Mouse (Mus musculus): ENCODE measurements around the gene Zc3h12c.

Zc3h12c gene

DNA sequence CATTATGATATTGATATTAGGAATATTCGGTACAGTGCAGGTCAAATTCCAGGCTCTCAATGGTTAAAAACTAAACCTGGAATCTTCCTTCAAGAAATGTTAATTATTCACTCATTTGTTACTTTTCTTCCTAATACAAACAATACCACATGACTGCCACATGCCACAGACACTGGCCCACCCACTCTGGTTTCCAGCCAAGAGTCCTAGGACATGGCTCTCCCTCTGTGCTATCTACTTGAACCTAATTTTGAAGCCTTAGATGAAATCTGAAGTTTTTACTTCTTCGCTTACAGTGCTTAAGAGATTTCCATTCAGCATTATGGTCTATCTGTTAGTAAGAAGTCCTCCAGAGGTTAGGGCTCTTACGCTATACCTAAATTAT, 2.7 kb downstream of the Zc3h12c start:
- DNase-seq (ENCODE audit: low read depth) = no peak

DNA sequence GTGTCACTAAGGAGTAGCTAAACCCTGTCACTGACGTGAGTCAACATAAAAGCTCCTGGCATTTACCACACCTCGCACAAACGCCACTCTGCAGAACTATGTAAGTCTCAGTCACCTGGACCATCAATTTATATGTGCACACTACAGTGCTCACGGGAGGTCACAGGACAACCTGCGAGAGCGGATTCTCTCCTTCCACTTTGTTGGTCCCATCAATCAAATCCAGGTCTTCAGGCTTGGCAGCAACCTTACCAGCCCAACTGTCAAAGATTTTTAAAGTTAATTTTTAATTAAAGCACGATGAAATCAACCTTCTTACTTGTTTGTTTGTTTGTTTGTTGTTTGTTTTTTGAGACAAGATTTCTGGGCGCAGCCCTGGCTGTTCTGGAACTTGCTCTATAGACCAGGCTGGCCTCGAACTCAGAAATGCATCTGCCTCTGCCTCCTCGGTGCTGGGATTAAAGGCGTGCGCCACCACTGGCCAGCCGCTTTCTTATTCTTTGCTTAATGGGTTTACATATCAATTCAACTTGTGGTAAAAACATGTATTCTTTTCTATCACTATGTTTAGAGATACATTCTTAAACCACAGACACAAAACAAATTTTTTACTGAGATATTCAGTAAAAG, 3.2 kb downstream of the Zc3h12c start:
- DNase-seq (ENCODE audit: low read depth) = no peak

DNA sequence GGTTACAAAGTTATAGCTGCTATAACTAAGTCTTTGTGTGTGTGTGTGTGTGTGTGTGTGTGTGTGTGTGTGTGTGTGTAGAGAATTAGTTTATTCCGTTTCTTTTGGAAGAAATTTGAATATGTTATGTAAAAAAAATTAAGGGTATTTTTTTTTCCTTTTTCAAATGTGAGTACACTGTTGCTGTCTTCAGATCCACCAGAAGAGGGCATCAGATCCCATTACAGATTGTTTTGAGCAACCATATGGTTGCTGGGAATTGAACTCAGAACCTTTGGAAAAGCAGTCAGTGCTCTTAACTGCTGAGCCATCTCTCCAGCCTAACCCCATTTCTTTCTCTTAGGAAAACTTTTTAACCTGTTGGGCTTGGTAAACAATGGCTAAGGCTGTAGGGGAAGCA, 7.9 kb downstream of the Zc3h12c start:
- no peak for DNase-seq (ENCODE audit: low read depth)

DNA sequence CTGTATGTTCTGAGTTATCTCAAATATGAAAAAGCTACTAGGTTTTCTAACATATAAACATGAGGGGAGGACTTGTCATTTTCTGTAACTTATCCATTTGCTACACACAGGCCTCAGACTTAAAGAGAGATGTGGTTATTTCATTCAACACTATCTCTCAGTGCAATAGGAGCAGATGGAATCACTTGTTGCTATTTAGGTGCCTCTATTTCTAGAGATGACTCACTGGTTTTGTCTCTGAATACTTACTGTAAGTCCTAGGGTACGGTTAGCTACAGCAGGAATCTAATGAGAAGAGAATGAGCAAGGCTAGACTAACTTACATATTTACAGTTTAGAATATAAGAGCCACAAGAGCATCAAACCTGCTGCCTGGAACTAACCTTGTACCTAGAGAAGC, 9.8 kb downstream of the Zc3h12c start:
- no peak for DNase-seq (ENCODE audit: low read depth)

GRCm38 (mm10) chr9:52155417-52155816, 13.0 kb downstream of the Zc3h12c start:
- no peak for DNase-seq (ENCODE audit: low read depth)

DNA sequence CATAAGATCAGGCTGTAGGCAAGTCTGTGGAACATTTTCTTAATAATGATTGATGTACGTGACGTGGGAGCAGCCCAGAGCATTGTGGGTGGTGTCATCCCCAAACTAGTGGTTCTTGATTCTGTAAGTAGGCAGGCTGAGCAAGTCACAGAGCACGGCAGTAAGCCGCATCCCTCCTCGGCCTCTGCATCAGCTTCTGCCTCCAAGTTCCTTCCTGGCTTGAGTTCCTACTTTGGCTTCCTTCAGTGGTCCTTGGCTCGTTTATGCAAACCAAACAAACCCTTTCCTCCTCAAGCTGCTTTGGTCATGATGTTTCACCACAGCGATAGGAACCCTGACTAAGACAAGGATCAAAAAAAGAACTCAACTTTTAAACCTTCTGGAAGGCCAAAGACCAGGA, 14.1 kb downstream of the Zc3h12c start:
- DNase-seq (ENCODE audit: low read depth) = no peak

DNA sequence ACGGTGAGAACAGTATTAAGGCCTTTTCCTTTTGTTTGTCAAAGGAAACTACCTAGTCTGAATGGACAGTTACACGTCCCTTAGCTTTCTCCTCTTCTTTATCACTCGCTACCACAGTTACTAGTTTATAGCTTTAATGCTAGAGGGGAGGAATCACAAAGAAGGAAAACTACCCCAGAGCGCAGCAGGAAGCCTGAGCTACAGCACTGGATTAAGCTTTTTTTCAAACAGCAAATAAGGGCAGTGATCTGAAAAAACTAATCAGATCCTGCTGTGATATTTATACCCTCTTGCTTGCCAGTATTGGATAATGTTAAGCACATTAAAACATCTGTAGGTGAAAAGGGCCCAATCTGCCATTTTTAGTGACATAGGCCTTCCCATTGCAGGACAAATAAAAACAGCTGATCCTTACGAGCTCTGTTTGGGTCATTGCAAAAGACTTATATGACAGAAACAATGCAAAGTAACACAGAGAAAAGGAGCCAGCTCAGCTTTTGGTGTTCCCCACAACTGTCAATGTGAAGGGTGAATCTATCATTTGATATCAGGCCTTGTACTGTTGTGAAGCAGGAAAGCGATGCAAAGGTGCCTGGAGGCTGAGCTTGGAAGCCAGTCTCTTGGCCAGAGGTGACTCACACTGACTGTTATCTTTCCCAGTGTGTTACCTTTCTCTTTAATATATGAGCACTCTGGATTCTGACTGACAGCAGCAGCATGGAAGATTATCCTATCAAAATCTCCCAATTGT, 16.1 kb downstream of the Zc3h12c start:
- DNase-seq (ENCODE audit: low read depth) = no peak

- DNase-seq (ENCODE audit: low read depth) = no peak
Observed at GRCm38 (mm10) chr9:52149768-52150167, 18.6 kb downstream of the Zc3h12c start.

- DNase-seq (ENCODE audit: low read depth) = no peak
Observed at GRCm38 (mm10) chr9:52149286-52149685, 19.1 kb downstream of the Zc3h12c start.

DNA sequence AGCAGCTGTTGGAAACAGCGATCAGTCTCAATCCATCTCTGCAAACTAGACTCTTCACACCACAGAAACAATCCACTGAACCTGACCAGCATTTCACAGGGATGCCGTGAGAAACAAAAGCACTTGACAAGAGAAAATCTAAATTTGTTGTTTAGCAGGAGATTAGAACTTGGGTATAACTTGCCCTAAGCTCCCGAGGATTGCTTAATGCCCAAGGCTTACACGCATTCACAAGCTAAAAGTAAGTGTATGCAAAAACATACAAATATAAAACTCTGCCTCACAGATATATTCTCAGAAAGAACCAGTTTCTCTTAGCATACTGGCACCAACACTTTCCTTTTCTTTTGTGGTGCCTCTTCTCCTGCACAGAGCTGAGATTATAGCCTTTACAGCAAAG, 19.5 kb downstream of the Zc3h12c start:
- DNase-seq (ENCODE audit: low read depth) = no peak

- DNase-seq (ENCODE audit: low read depth) = no peak
Observed at GRCm38 (mm10) chr9:52148311-52148710, 20.1 kb downstream of the Zc3h12c start.

DNA sequence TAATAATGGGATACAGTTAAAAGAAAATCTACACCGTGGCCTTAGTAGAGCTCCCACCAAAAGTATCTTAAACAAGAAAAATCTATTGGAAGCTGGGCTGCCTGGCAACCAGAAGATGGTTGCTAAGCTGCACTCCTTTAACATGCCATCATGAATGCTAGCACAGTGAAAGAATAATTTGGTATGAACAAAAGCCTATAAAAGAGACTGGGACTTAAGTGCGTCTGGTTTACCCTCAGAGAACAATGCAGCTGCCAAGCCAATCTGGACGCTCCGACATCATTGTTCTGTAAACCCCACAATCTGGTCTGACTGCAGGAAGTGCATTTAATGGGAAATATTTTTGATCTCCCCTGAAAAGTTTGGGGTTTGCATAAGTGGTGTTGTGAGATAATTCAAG, 22.1 kb downstream of the Zc3h12c start:
- DNase-seq (ENCODE audit: low read depth) = no peak

GRCm38 (mm10) chr9:52132771-52133170, 35.6 kb downstream of the Zc3h12c start:
- no peak for DNase-seq (ENCODE audit: low read depth)

GRCm38 (mm10) chr9:52130348-52130747, 38.0 kb downstream of the Zc3h12c start:
- DNase-seq (ENCODE audit: low read depth) = no peak

DNA sequence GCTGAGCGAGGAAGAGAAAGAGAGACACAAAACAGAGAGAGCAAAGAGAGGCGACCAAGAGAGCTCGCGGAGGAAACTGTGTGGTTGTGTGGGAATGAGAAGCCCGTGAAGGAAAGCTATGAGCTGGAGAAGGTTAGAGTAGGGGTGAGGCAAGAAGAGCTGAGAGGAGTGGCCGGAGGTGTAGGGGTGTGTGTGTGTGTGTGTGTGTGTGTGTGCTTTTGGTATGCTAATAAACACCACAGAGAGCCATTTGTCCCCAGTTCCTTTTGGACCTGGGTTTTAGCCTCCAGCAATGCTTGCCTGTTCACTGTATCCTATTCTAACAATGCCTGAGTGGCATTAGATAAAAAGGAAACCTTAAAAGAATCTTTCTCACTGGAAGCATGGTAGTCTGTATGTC, 43.1 kb downstream of the Zc3h12c start:
- no peak for DNase-seq (ENCODE audit: low read depth)

DNA sequence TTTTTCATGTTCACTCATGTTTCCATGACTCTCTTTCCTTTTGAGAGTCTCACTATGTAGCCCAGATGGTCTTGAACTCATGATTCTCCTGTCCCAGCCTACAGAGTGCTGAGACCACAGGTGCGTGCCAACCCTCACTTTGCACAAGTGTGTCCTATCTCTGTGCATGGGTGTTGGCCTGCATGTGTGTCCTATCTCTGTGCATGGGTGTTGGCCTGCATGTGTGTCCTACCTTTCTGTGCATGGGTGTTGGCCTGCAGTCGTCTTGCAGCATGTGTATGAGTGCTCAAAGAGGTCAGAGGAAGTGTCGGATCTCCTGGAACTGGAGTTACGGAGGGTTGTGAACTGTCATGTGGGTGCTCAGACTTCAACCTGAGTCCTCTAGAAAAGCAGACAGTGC, 49.2 kb downstream of the Zc3h12c start:
- DNase-seq (ENCODE audit: low read depth) = no peak

DNA sequence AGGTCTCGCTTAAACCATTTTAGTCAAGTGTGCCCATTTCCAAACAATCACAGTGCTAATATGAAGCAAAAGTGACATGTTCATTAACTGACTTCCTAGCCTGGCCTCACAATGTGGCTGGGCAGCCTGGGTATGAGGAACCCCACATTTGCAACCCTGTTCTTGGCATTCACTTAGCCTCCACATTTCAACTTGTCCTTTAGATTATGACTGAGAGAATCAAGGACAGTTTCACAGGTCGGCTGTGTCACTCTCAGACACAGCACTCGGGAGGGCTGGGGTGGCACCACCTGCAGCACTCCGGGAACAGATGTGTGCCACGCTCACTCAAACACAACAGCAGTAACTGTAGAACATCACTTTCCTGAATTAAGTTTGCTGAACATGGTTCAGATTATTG, 55.3 kb downstream of the Zc3h12c start:
- DNase-seq (ENCODE audit: low read depth) = no peak

- DNase-seq (ENCODE audit: low read depth) = no peak
Observed at GRCm38 (mm10) chr9:52110738-52111137, 57.6 kb downstream of the Zc3h12c start.

GRCm38 (mm10) chr9:52107161-52107560, 61.2 kb downstream of the Zc3h12c start:
- DNase-seq (ENCODE audit: low read depth) = no peak

GRCm38 (mm10) chr9:52105423-52105822, 62.9 kb downstream of the Zc3h12c start:
- DNase-seq (ENCODE audit: low read depth) = no peak

DNA sequence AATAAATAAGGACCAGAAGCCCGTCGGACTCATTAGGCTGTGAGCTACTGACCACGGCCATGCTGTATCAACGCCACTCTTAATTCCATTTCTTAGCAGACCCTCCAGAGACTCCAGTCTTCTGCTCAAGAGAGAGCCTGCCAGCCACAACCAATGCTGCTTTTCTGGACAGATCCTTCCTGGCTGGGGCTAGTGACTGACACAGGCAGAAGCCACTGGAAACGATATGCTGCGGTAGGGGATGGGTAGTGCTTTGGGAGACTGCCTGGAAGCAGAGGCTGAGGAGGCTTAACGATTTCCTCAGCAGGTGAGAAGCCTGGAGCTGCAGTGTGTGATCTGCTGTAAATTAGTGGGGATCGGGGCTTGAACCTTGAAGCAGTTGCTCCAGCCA, 64.2 kb downstream of the Zc3h12c start:
- DNase-seq (ENCODE audit: low read depth) = no peak

DNA sequence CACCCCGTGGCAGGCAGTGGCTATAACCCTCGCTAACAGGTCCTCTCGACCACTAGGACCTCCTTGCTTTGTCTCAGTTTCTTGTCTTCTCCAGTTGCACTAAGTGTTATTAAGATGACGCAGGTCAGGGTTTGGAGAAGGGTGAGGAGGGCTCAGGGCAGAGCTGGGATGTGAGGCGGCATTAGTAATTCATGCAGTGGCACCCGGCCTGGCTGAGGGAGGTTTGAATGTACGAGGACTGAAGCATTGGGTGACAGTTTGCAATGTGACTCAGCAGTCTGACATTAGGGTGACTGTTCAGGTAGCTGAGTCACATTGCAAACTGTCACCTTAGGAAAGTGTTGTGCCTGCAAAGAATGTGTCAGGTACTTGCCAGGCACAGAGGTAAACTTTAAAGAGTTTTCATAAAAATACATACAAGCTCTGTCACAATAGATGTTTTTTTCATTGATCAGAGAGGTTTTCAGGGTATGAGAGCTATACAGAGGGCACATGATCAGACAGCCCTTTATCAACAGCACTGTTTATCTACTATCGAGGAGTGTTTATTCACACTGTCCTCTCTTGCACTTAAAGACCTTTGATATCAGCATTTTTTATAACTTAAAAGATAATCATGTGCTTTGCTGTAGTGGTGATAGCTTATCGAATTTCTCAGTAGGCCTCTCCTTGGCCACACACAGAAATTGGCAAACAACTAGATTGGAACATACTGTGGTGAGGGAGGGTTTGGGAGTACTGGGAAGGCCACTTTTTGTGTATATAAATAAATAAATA, 64.7 kb downstream of the Zc3h12c start:
- no peak for DNase-seq (ENCODE audit: low read depth)

Measured in induced T-regulatory cell, adult 2 months (primary cell).